Mouse (Mus musculus) heart, embryonic 14.5 days (tissue): ENCODE measurements around the gene Irf2. TPM values are rescaled to one million over a fixed set of nuclear protein-coding genes. Genes with fewer than 3 reads are reported as not detected.

Experiments
- ATAC-seq: fragments of 200-750 bp; cut with Nextera tagmentation; 2 replicates; pipeline ENCODE4 v1.8.0; 2017; ENCODE audit warnings: low read depth, moderate TSS enrichment; ENCODE audit not compliant: insufficient number of reproducible peaks, insufficient read depth, low FRiP score
- H3K27ac ChIP-seq, 2 experiments: fragments of 200-500 bp in 1 of 2; fragments of 300-500 bp in 1 of 2; sonication (generic) in 1 of 2; replicated peaks in 1 of 2; 2 replicates each; pipeline ENCODE4 v1.5.1; 2012 to 2014; ENCODE audit warnings: low read depth in 2 of 2, low read length in 2 of 2, control low read depth in 1 of 2, mild to moderate bottlenecking in 1 of 2, mixed read lengths in 1 of 2; ENCODE audit not compliant: control insufficient read depth in 1 of 2, insufficient read depth in 1 of 2
- H3K27me3 ChIP-seq: fragments of 300-500 bp; sonication (generic); 2 replicates; pipeline ENCODE4 v1.6.1; 2014; ENCODE audit warnings: mild to moderate bottlenecking, low read length, control low read depth; ENCODE audit not compliant: control insufficient read depth, insufficient read depth
- H3K36me3 ChIP-seq: fragments of 300-500 bp; sonication (generic); 2 replicates; pipeline ENCODE4 v1.6.1; 2014; ENCODE audit warnings: mild to moderate bottlenecking, control low read depth, low read length, mixed read lengths; ENCODE audit not compliant: control insufficient read depth, insufficient read depth
- H3K4me1 ChIP-seq, 2 experiments: fragments of 200-500 bp in 1 of 2; fragments of 300-500 bp in 1 of 2; sonication (generic) in 1 of 2; 2 replicates each; pipeline ENCODE4 v1.6.1; 2012 to 2014; ENCODE audit warnings: low read length in 2 of 2, control low read depth in 1 of 2, mixed read lengths in 1 of 2; ENCODE audit not compliant: control insufficient read depth in 2 of 2, insufficient read depth in 2 of 2
- H3K4me2 ChIP-seq: fragments of 300-500 bp; sonication (generic); 2 replicates; pipeline ENCODE4 v1.6.1; 2014; ENCODE audit warnings: mild to moderate bottlenecking, low read length
- H3K4me3 ChIP-seq, 2 experiments: fragments of 200-500 bp in 1 of 2; fragments of 300-500 bp in 1 of 2; sonication (generic) in 1 of 2; 2 replicates each; pipeline ENCODE4 v1.5.1; 2012 to 2014; ENCODE audit warnings: low read length in 2 of 2, mild to moderate bottlenecking in 2 of 2, control low read depth in 1 of 2, low read depth in 1 of 2, moderate library complexity in 1 of 2; ENCODE audit not compliant: control insufficient read depth in 1 of 2, insufficient read depth in 1 of 2
- H3K9ac ChIP-seq: fragments of 300-500 bp; sonication (generic); 2 replicates; pipeline ENCODE4 v1.6.1; 2014; ENCODE audit warnings: mild to moderate bottlenecking, low read length
- H3K9me3 ChIP-seq: fragments of 300-500 bp; sonication (generic); 2 replicates; pipeline ENCODE4 v1.6.1; 2016; ENCODE audit warnings: low read length, control low read depth; ENCODE audit not compliant: control insufficient read depth
- WGBS: fragments of 180-500 bp; shearing (Covaris S2); extraction: QIAGEN DNeasy Blood & Tissue Kit; methylation state at CpG from one replicate; pipeline ENCODE4 v1.1.7; 2014; 5-methylcytosine and 5-hydroxymethylcytosine counted together
- polyA plus RNA-seq: library from polyadenylated mRNA; unstranded; fragments of >200 nt; fragmentation: Nextera tagmentation; extraction: Ambion mirVana; gene quantifications from 2 replicates; pipeline ENCODE4 v1.2.1, GENCODE M21; 2014

Gene Irf2
- polyA plus RNA-seq, 1 experiment from 2014 or later, result 16.5 TPM

DNA sequence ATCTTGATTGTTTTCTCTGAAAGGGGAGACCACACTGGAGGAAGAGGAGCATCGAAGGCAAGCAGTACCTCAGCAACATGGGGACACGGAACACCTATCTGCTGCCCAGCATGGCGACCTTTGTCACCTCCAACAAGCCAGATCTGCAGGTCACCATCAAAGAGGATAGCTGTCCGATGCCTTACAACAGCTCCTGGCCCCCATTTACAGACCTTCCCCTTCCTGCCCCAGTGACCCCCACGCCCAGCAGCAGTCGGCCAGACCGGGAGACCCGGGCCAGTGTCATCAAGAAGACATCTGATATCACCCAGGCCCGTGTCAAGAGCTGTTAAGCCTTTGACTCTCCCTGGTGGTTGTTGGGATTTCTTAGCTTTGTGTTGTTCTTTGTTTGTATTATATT, 106.4 kb downstream of the Irf2 start:
- Histone ChIP-seq H3K36me3 (peaks cover 37% of the 10 kb centered on the region), H3K9me3 (no peaks in the 10 kb centered on the region), H3K27me3 (no peaks in the 10 kb centered on the region), H3K4me3 (no peak overlapping the region), H3K9ac (no peak overlapping the region), H3K27ac (peak overlapping the region; percentile 64 to 82; a peak in 3 of 4 replicates), H3K4me1 (peaks cover 9 to 20% of the 10 kb centered on the region in 2 experiments), H3K4me2 (no peak overlapping the region)
- ATAC-seq, result no peak
- WGBS, result 76% methylated on average over 9 of the region's 9 CpGs

- Histone ChIP-seq H3K9ac (no peak overlapping the region), H3K27me3 (no peaks in the 10 kb centered on the region), H3K4me3 (no peak overlapping the region), H3K4me2 (no peak overlapping the region), H3K36me3 (peaks cover 31% of the 10 kb centered on the region), H3K27ac (no peak overlapping the region), H3K9me3 (no peaks in the 10 kb centered on the region), H3K4me1 (peaks cover 8 to 20% of the 10 kb centered on the region in 2 experiments)
- WGBS, result 98% methylated on average over 5 of the region's 5 CpGs
- ATAC-seq, result no peak
Observed at GRCm38 (mm10) chr8:46846893-46847292, 107.4 kb downstream of the Irf2 start.

DNA sequence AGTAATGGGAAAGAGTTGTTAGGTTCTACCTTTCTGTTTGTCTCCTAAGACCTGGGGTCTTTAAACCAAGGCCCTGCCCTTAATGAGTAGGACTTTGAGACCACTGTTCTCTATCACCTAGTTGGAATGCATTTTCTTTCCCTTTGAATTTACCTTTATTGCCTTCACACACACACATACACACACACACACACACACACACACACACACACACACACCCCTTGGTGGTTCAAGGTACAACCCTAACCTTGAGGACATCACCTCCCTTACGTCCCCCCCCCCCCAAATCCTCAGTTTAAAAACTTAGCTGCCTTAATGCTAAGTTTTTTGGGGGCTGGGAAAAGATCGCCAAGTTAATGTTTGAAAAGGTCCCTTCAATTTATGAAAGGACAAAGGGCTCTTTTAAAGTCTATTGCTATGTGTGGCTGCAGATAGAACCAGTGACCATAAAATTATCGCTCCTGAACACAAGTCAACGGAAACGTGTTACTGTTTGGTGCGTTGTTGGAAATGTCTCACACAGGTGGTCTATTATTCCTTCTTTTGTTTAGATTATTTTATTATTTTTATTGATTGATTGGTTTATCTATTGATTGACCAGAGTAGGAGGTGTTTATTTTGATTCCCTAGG, 108.6 kb downstream of the Irf2 start:
- Histone ChIP-seq H3K4me2 (no peak overlapping the region), H3K27ac (no peak overlapping the region), H3K27me3 (no peaks in the 10 kb centered on the region), H3K9ac (no peak overlapping the region), H3K4me3 (no peak overlapping the region), H3K4me1 (peaks cover 8 to 19% of the 10 kb centered on the region in 2 experiments), H3K9me3 (no peaks in the 10 kb centered on the region), H3K36me3 (peaks cover 31% of the 10 kb centered on the region)
- 89% methylated on average over 6 of the region's 6 CpGs for WGBS
- ATAC-seq, result no peak

DNA sequence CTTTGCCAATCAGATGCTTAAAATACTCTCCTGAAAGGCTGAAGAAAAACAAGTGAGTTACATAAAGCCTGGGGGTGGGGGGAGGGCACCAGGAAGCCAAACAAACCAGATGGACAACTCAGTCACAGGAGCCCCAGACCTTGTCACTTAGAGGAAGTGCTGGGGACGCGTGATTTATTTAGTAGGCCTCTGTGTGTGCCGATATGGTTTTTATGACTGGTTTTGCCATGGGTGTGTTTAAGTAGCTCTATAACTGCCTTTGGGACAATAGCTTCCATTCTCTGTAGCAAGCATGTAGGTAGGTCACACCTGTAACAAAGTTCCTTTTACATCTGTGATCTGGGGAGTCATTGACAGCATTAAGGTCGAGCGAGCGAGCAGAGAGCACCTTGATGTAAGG, 109.4 kb downstream of the Irf2 start:
- no peak for ATAC-seq
- Histone ChIP-seq H3K27me3 (no peaks in the 10 kb centered on the region), H3K9ac (no peak overlapping the region), H3K27ac (no peak overlapping the region), H3K4me2 (no peak overlapping the region), H3K9me3 (no peaks in the 10 kb centered on the region), H3K4me1 (peaks cover 8 to 19% of the 10 kb centered on the region in 2 experiments), H3K36me3 (peaks cover 31% of the 10 kb centered on the region), H3K4me3 (no peak overlapping the region)
- 67% methylated on average over 6 of the region's 6 CpGs for WGBS

DNA sequence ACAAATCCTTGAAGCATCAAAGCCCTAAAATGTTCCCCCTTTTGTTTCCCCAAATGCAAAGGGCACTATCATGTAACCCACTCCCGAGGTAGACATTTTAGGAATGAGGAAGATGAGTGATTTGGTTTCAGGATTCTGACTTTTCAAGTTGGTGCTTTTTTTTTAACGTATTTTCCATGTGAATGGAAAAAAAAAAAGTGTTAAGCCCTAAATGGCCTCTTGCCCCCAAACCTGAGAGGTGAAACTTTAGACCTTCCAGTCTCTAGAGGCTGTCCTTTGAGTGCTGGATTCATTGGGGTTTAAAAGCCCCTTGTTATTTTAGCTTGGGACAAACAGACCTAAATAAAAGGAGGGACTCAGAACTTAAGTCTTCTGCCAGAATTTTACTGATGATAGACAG, 109.9 kb downstream of the Irf2 start:
- Histone ChIP-seq H3K9ac (no peak overlapping the region), H3K27ac (no peak overlapping the region), H3K4me2 (no peak overlapping the region), H3K4me1 (peaks cover 8 to 15% of the 10 kb centered on the region in 2 experiments), H3K9me3 (no peaks in the 10 kb centered on the region), H3K36me3 (peaks cover 31% of the 10 kb centered on the region), H3K4me3 (no peak overlapping the region), H3K27me3 (no peaks in the 10 kb centered on the region)
- 37% methylated on average over 2 of the region's 2 CpGs for WGBS
- no peak for ATAC-seq

DNA sequence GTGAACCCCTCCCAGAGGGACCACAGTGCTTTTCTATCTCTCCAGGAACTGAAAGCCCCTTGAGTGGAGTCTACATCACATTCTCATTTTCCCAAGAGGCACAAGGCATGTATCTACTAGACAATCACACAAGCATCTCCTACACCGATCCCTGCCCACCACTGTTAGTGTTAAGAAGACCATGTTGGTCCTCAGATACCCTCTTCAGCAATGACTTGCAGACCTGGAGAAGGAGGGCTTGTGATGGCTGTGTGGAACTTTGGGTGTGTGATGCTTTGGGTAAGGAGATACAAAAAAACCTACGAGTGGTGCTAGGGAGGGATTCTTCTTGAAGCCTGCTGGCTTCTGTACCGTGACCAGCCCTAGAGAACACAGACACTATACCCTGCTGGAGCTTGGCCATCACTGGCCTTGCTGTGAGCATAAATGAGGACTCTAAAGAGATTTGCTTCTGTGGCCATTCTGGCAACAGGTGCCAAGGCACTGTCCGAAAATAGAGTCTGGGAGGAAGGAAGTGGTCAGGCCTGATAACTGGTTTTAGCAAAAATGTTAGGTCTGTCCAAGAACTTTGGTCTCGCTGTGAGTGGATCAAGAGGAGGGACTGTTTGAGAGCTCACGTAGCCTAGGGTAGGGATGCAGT, 110.8 kb downstream of the Irf2 start:
- WGBS, result 73% methylated on average over 6 of the region's 6 CpGs
- Histone ChIP-seq H3K36me3 (peaks cover 25% of the 10 kb centered on the region), H3K4me1 (peaks cover 8 to 12% of the 10 kb centered on the region in 2 experiments), H3K9ac (no peak overlapping the region), H3K27me3 (no peaks in the 10 kb centered on the region), H3K9me3 (no peaks in the 10 kb centered on the region), H3K27ac (no peak overlapping the region), H3K4me3 (no peak overlapping the region), H3K4me2 (no peak overlapping the region)
- ATAC-seq, result no peak

GRCm38 (mm10) chr8:46851560-46851959, 112.0 kb downstream of the Irf2 start:
- no peak overlapping the region for H3K4me2 ChIP-seq
- peaks cover 14% of the 10 kb centered on the region for H3K36me3 ChIP-seq
- H3K27ac ChIP-seq, result no peak overlapping the region
- H3K9me3 ChIP-seq, result no peaks in the 10 kb centered on the region
- ATAC-seq, result no peak
- peaks cover 8 to 12% of the 10 kb centered on the region in 2 experiments for H3K4me1 ChIP-seq
- WGBS, result 66% methylated on average over 4 of the region's 4 CpGs
- H3K4me3 ChIP-seq, result no peak overlapping the region
- no peak overlapping the region for H3K9ac ChIP-seq
- no peaks in the 10 kb centered on the region for H3K27me3 ChIP-seq
